Comparison of ENCODE assay signal across 18 mouse cellular contexts in genomic region chr11:37882717-37883116, GRCm38 (mm10).
"Had no signal": no experiment of that assay in that cellular context is flagged by ENCODE, and none has a peak within 500 bp of the region (broad histone marks: within the 10 kb centered on the region; RNA-seq: fewer than 3 reads in every experiment).

No protein-coding gene starts in this region.

- DNase-seq: kidney, adult 18-20 months; layer of hippocampus, postnatal 36 days; liver; liver, embryonic 13.5 days; lung, adult 2 months; lung, postnatal 14 days; right cerebral cortex, postnatal 25 days; spleen, adult 18-20 months; thymus, postnatal 25 days had no signal

- H3K4me2 ChIP-seq: limb, embryonic 13.5 days; liver, embryonic 13.5 days; midbrain, embryonic 12.5 days; stomach, embryonic 15.5 days had no signal

- H3K9me3 ChIP-seq: limb, embryonic 13.5 days; liver, embryonic 13.5 days; midbrain, embryonic 12.5 days; stomach, embryonic 15.5 days had no signal

- H3K4me3 ChIP-seq: layer of hippocampus, adult 2 months; left cerebral cortex, adult 2 months; limb, embryonic 13.5 days; liver, embryonic 13.5 days; midbrain, embryonic 12.5 days; stomach, embryonic 15.5 days had no signal

- H3K9ac ChIP-seq: limb, embryonic 13.5 days; liver, embryonic 13.5 days; midbrain, embryonic 12.5 days; stomach, embryonic 15.5 days had no signal

- ATAC-seq: hindbrain, embryonic 16.5 days; inflammation-experienced regulatory T-cells, adult 6 months; intestine, embryonic 16.5 days had no signal

- H3K27me3 ChIP-seq: limb, embryonic 13.5 days; liver, embryonic 13.5 days; midbrain, embryonic 12.5 days; stomach, embryonic 15.5 days had no signal

- H3K27ac ChIP-seq: layer of hippocampus, adult 2 months; left cerebral cortex, adult 2 months; limb, embryonic 13.5 days; liver, embryonic 13.5 days; macrophage; midbrain, embryonic 12.5 days; stomach, embryonic 15.5 days had no signal

- H3K36me3 ChIP-seq: limb, embryonic 13.5 days; liver, embryonic 13.5 days; midbrain, embryonic 12.5 days; stomach, embryonic 15.5 days had no signal

- H3K4me1 ChIP-seq: limb, embryonic 13.5 days; liver, embryonic 13.5 days; midbrain, embryonic 12.5 days; stomach, embryonic 15.5 days had no signal
